Mouse (Mus musculus): ENCODE measurements at regions not wholly inside any gene's neighbourhood (a gene's known extent, or its start where the extent isn't known, plus 50 kb on each side); places are given as distances from the start of the nearest gene placed in this dataset.

- no peak for DNase-seq
These were observed 60.1 kb upstream of the Vps8 start for GRCm38 (mm10) chr16:21362663-21363367.

DNA sequence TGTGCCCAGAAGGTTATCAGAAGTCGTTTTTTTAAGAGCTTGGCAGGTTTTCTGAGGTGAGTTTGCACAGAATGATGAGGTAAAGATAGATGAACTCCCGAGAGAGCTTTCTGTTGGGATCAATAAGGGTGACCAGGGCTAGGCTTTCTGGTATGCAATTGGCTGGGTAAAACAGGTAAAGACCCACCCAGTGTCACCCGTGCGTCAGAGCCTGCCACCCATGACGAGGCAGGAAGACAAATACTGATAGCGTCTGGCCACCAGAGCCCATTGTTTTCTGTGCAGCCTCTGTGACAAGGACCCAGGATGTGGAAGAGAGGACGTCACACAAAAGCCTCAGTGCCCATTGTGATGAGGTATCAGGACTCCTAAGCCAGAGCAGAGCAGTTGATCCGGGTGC lies 58.0 kb upstream of the Vps8 start:
- DNase-seq, result no peak

DNA sequence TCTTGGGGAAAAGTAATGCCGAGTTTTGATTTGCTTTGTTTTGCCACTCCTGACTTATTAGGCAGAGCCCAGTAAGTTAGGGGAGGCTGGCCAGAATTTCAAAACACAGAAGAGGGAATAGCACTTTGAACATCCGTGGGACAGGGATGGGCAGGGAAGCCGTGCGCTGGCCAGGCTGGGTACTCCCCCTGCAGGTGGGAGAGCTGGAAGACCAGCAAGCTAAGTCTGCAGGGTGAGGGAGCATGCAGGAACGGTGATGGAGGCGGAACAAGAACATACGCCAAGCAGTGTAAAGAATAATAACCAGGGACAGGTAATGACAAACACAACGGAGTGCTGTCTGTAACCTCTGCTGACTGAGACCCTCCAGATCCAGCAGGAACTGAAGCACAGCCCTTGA lies 55.5 kb upstream of the Vps8 start:
- DNase-seq, result peak; percentile 22 to 35

DNA sequence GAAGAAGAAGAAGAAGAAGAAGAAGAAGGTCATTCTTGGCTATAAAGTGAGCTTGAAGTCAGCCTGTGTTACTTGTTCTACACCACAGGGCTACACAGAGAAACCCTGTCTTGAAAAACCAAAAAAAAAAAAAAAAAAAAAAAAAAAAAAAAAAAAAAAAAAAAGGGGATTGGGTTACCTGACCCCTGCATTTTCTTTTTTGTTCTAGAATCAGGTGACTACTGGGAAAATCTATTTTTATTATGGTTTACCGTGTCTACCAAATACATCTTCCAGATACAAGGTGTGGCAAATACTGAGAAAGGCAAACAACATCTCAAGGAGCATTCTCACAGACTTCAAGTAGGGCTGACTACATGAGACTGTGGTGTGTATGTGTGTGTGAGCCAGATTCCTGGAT lies 54.1 kb upstream of the Vps8 start:
- no peak for DNase-seq

- DNase-seq, result no peak
These were observed 53.1 kb upstream of the Vps8 start for GRCm38 (mm10) chr16:21369569-21370512.

Data from adrenal gland, postnatal 36 days (tissue).